Mouse (Mus musculus): ENCODE measurements around the gene Sorbs2. TPM values are rescaled to one million over a fixed set of nuclear protein-coding genes. Genes with fewer than 3 reads are reported as not detected.

Sorbs2 gene
- polyA plus RNA-seq, 1 experiment from 2014 or later = 69.1 TPM

GRCm38 (mm10) chr8:45761053-45761452 is 253.5 kb downstream of the Sorbs2 start:
- Histone ChIP-seq H3K4me3 (replicated peaks; ENCODE audit: low read length) (no peak overlapping the region), H3K36me3 (replicated peaks; ENCODE audit: control insufficient read depth, insufficient read depth) (peaks cover 29% of the 10 kb centered on the region), H3K27ac (no peak overlapping the region), H3K9ac (no peak overlapping the region), H3K27me3 (ENCODE audit: control insufficient read depth, insufficient read depth, low read length) (no peaks in the 10 kb centered on the region), H3K4me1 (replicated peaks; ENCODE audit: control insufficient read depth, insufficient read depth, low read length) (peaks cover 15% of the 10 kb centered on the region), H3K4me2 (replicated peaks) (no peak overlapping the region), H3K9me3 (ENCODE audit: control insufficient read depth, low read length) (no peaks in the 10 kb centered on the region)
- ATAC-seq (ENCODE audit: low FRiP score) = no peak
- WGBS = 96% methylated on average over 1 of the region's 1 CpGs
- no peak for DNase-seq (ENCODE audit: low spot score)

- peaks cover 29% of the 10 kb centered on the region for H3K36me3 ChIP-seq (replicated peaks; ENCODE audit: control insufficient read depth, insufficient read depth)
- H3K27me3 ChIP-seq (ENCODE audit: control insufficient read depth, insufficient read depth, low read length) = no peaks in the 10 kb centered on the region
- no peaks in the 10 kb centered on the region for H3K9me3 ChIP-seq (ENCODE audit: control insufficient read depth, low read length)
- H3K4me2 ChIP-seq (replicated peaks) = no peak overlapping the region
- H3K9ac ChIP-seq = no peak overlapping the region
- ATAC-seq (ENCODE audit: low FRiP score) (peak; percentile 44; the same call in 1 of the 2 replicates), DNase-seq (ENCODE audit: low spot score) (no peak)
- WGBS = 75% methylated on average over 15 of the region's 15 CpGs
- H3K27ac ChIP-seq = no peak overlapping the region
- H3K4me1 ChIP-seq (replicated peaks; ENCODE audit: control insufficient read depth, insufficient read depth, low read length) = peaks cover 15% of the 10 kb centered on the region
- no peak overlapping the region for H3K4me3 ChIP-seq (replicated peaks; ENCODE audit: low read length)
These were observed 255.5 kb downstream of the Sorbs2 start for GRCm38 (mm10) chr8:45762982-45763689.

GRCm38 (mm10) chr8:45763690-45764342 is 256.2 kb downstream of the Sorbs2 start:
- Histone ChIP-seq H3K4me3 (replicated peaks; ENCODE audit: low read length) (no peak overlapping the region), H3K4me1 (replicated peaks; ENCODE audit: control insufficient read depth, insufficient read depth, low read length) (peaks cover 15% of the 10 kb centered on the region), H3K27ac (peak overlapping the region; percentile 51; the same call in 1 of the 2 replicates), H3K36me3 (replicated peaks; ENCODE audit: control insufficient read depth, insufficient read depth) (peaks cover 29% of the 10 kb centered on the region), H3K9ac (no peak overlapping the region), H3K4me2 (replicated peaks) (no peak overlapping the region), H3K27me3 (ENCODE audit: control insufficient read depth, insufficient read depth, low read length) (no peaks in the 10 kb centered on the region), H3K9me3 (ENCODE audit: control insufficient read depth, low read length) (no peaks in the 10 kb centered on the region)
- ATAC-seq (ENCODE audit: low FRiP score) = peak; percentile 61
- DNase-seq (ENCODE audit: low spot score) = peak; percentile 52
- 63% methylated on average over 11 of the region's 11 CpGs for WGBS

GRCm38 (mm10) chr8:45766138-45766537 is 258.6 kb downstream of the Sorbs2 start:
- Histone ChIP-seq H3K27ac (no peak overlapping the region), H3K9me3 (ENCODE audit: control insufficient read depth, low read length) (no peaks in the 10 kb centered on the region), H3K36me3 (replicated peaks; ENCODE audit: control insufficient read depth, insufficient read depth) (peaks cover 37% of the 10 kb centered on the region), H3K4me3 (replicated peaks; ENCODE audit: low read length) (no peak overlapping the region), H3K9ac (no peak overlapping the region), H3K27me3 (ENCODE audit: control insufficient read depth, insufficient read depth, low read length) (no peaks in the 10 kb centered on the region), H3K4me2 (replicated peaks) (no peak overlapping the region), H3K4me1 (replicated peaks; ENCODE audit: control insufficient read depth, insufficient read depth, low read length) (peaks cover 15% of the 10 kb centered on the region)
- no peak for DNase-seq (ENCODE audit: low spot score)
- WGBS = 73% methylated on average over 11 of the region's 11 CpGs
- no peak for ATAC-seq (ENCODE audit: low FRiP score)

GRCm38 (mm10) chr8:45774841-45775240 is 267.3 kb downstream of the Sorbs2 start:
- Histone ChIP-seq H3K4me2 (replicated peaks) (no peak overlapping the region), H3K36me3 (replicated peaks; ENCODE audit: control insufficient read depth, insufficient read depth) (peaks cover 77% of the 10 kb centered on the region), H3K4me3 (replicated peaks; ENCODE audit: low read length) (no peak overlapping the region), H3K4me1 (replicated peaks; ENCODE audit: control insufficient read depth, insufficient read depth, low read length) (no peaks in the 10 kb centered on the region), H3K9me3 (ENCODE audit: control insufficient read depth, low read length) (no peaks in the 10 kb centered on the region), H3K27me3 (ENCODE audit: control insufficient read depth, insufficient read depth, low read length) (no peaks in the 10 kb centered on the region), H3K27ac (no peak overlapping the region), H3K9ac (no peak overlapping the region)
- no peak for ATAC-seq (ENCODE audit: low FRiP score)
- no peak for DNase-seq (ENCODE audit: low spot score)
- 89% methylated on average over 5 of the region's 5 CpGs for WGBS

- Histone ChIP-seq H3K9me3 (ENCODE audit: control insufficient read depth, low read length) (no peaks in the 10 kb centered on the region), H3K4me2 (replicated peaks) (no peak overlapping the region), H3K36me3 (replicated peaks; ENCODE audit: control insufficient read depth, insufficient read depth) (peaks cover 70% of the 10 kb centered on the region), H3K4me1 (replicated peaks; ENCODE audit: control insufficient read depth, insufficient read depth, low read length) (no peaks in the 10 kb centered on the region), H3K27ac (no peak overlapping the region), H3K9ac (no peak overlapping the region), H3K4me3 (replicated peaks; ENCODE audit: low read length) (no peak overlapping the region), H3K27me3 (ENCODE audit: control insufficient read depth, insufficient read depth, low read length) (no peaks in the 10 kb centered on the region)
- DNase-seq (ENCODE audit: low spot score) = no peak
- ATAC-seq (ENCODE audit: low FRiP score) = no peak
- 94% methylated on average over 7 of the region's 7 CpGs for WGBS
These were observed 267.9 kb downstream of the Sorbs2 start for GRCm38 (mm10) chr8:45775481-45775880.

GRCm38 (mm10) chr8:45776366-45776765 is 268.8 kb downstream of the Sorbs2 start:
- H3K4me1 ChIP-seq (replicated peaks; ENCODE audit: control insufficient read depth, insufficient read depth, low read length) = no peaks in the 10 kb centered on the region
- ATAC-seq (ENCODE audit: low FRiP score) = no peak
- H3K9me3 ChIP-seq (ENCODE audit: control insufficient read depth, low read length) = no peaks in the 10 kb centered on the region
- WGBS = 93% methylated on average over 9 of the region's 9 CpGs
- no peaks in the 10 kb centered on the region for H3K27me3 ChIP-seq (ENCODE audit: control insufficient read depth, insufficient read depth, low read length)
- DNase-seq (ENCODE audit: low spot score) = no peak
- H3K27ac ChIP-seq = no peak overlapping the region
- peaks cover 61% of the 10 kb centered on the region for H3K36me3 ChIP-seq (replicated peaks; ENCODE audit: control insufficient read depth, insufficient read depth)
- no peak overlapping the region for H3K4me2 ChIP-seq (replicated peaks)
- H3K9ac ChIP-seq = no peak overlapping the region
- no peak overlapping the region for H3K4me3 ChIP-seq (replicated peaks; ENCODE audit: low read length)

GRCm38 (mm10) chr8:45776977-45777376 is 269.4 kb downstream of the Sorbs2 start:
- DNase-seq (ENCODE audit: low spot score) (no peak), ATAC-seq (ENCODE audit: low FRiP score) (no peak)
- no peaks in the 10 kb centered on the region for H3K4me1 ChIP-seq (replicated peaks; ENCODE audit: control insufficient read depth, insufficient read depth, low read length)
- H3K9me3 ChIP-seq (ENCODE audit: control insufficient read depth, low read length) = no peaks in the 10 kb centered on the region
- peaks cover 57% of the 10 kb centered on the region for H3K36me3 ChIP-seq (replicated peaks; ENCODE audit: control insufficient read depth, insufficient read depth)
- no peak overlapping the region for H3K4me2 ChIP-seq (replicated peaks)
- 95% methylated on average over 7 of the region's 7 CpGs for WGBS
- no peak overlapping the region for H3K9ac ChIP-seq
- no peak overlapping the region for H3K4me3 ChIP-seq (replicated peaks; ENCODE audit: low read length)
- no peak overlapping the region for H3K27ac ChIP-seq
- H3K27me3 ChIP-seq (ENCODE audit: control insufficient read depth, insufficient read depth, low read length) = no peaks in the 10 kb centered on the region

- ATAC-seq (ENCODE audit: low FRiP score) (no peak), DNase-seq (ENCODE audit: low spot score) (peak; percentile 83)
- H3K9me3 ChIP-seq (ENCODE audit: control insufficient read depth, low read length) = no peaks in the 10 kb centered on the region
- WGBS = 61% methylated on average over 4 of the region's 4 CpGs
- H3K4me1 ChIP-seq (replicated peaks; ENCODE audit: control insufficient read depth, insufficient read depth, low read length) = no peaks in the 10 kb centered on the region
- no peak overlapping the region for H3K27ac ChIP-seq
- H3K9ac ChIP-seq = no peak overlapping the region
- no peak overlapping the region for H3K4me3 ChIP-seq (replicated peaks; ENCODE audit: low read length)
- peaks cover 48% of the 10 kb centered on the region for H3K36me3 ChIP-seq (replicated peaks; ENCODE audit: control insufficient read depth, insufficient read depth)
- no peaks in the 10 kb centered on the region for H3K27me3 ChIP-seq (ENCODE audit: control insufficient read depth, insufficient read depth, low read length)
- H3K4me2 ChIP-seq (replicated peaks) = no peak overlapping the region
These were observed 273.0 kb downstream of the Sorbs2 start for GRCm38 (mm10) chr8:45780585-45780984.
